ENCODE assay signal across 18 mouse cellular contexts in genomic region chr4:69673456-69673855, GRCm38 (mm10).
"Had no signal": no experiment of that assay in that cellular context is flagged by ENCODE, and none has a peak within 500 bp of the region (broad histone marks: within the 10 kb centered on the region; RNA-seq: fewer than 3 reads in every experiment).

No protein-coding gene starts in this region.

- H3K9me3 ChIP-seq: lung, embryonic 15.5 days; megakaryocyte, embryonic 14.5 days; midbrain, embryonic 13.5 days; midbrain, embryonic 15.5 days; neural tube, embryonic 12.5 days; stomach, embryonic 15.5 days had no signal

- H3K36me3 ChIP-seq: lung, embryonic 15.5 days; midbrain, embryonic 13.5 days; midbrain, embryonic 15.5 days; neural tube, embryonic 12.5 days; stomach, embryonic 15.5 days had no signal

- ATAC-seq: liver, postnatal 0 days; lung, postnatal 0 days; midbrain, embryonic 13.5 days; midbrain, embryonic 15.5 days had no signal

- H3K27ac ChIP-seq: lung, embryonic 15.5 days; macrophage; midbrain, embryonic 13.5 days; midbrain, embryonic 15.5 days; neural tube, embryonic 12.5 days; stomach, embryonic 15.5 days; stomach, postnatal 0 days had no signal

- H3K27me3 ChIP-seq: lung, embryonic 15.5 days; megakaryocyte, embryonic 14.5 days; midbrain, embryonic 13.5 days; midbrain, embryonic 15.5 days; neural tube, embryonic 12.5 days; stomach, embryonic 15.5 days had no signal

- H3K4me2 ChIP-seq: lung, embryonic 15.5 days; midbrain, embryonic 11.5 days; midbrain, embryonic 13.5 days; midbrain, embryonic 15.5 days; neural tube, embryonic 12.5 days; stomach, embryonic 15.5 days had no signal

- H3K9ac ChIP-seq: liver, postnatal 0 days; lung, embryonic 15.5 days; midbrain, embryonic 13.5 days; midbrain, embryonic 15.5 days; neural tube, embryonic 12.5 days; stomach, embryonic 15.5 days had no signal

- DNase-seq: liver, postnatal 0 days; lung, adult 2 months; lung, postnatal 14 days; lung, postnatal 36 days; right cerebral cortex, postnatal 14 days; thymus, adult 2 months; thymus, postnatal 25 days; thymus, postnatal 4 days had no signal

- H3K4me3 ChIP-seq: lung, embryonic 15.5 days; megakaryocyte, embryonic 14.5 days; midbrain, embryonic 13.5 days; midbrain, embryonic 15.5 days; neural tube, embryonic 12.5 days; stomach, embryonic 15.5 days had no signal

- H3K4me1 ChIP-seq: lung, embryonic 15.5 days; megakaryocyte, embryonic 14.5 days; midbrain, embryonic 13.5 days; midbrain, embryonic 15.5 days; neural tube, embryonic 12.5 days; stomach, embryonic 15.5 days had no signal
